Mouse (Mus musculus) forebrain, embryonic 15.5 days (tissue): ENCODE data around the gene Sbf1. TPM values are rescaled to one million over a fixed set of nuclear protein-coding genes. Genes with fewer than 3 reads are reported as not detected.
A peak's percentile ranks its signal among the peaks of the same experiment; 100 is the strongest.

Experiments used
- ATAC-seq: fragments of 200-750 bp; cut with Nextera tagmentation; replicated peaks from 2 replicates; pipeline ENCODE4 v1.8.0; 2017; ENCODE audit warnings: mild to moderate bottlenecking, moderate TSS enrichment, moderate library complexity
- H3K27ac ChIP-seq: fragments of 300-500 bp; sonication (generic); replicated peaks from 2 replicates; pipeline ENCODE4 v1.5.1; 2015; ENCODE audit warnings: mild to moderate bottlenecking, inconsistent platforms
- H3K27me3 ChIP-seq: fragments of 300-500 bp; sonication (generic); 2 replicates; pipeline ENCODE4 v1.6.1; 2015; ENCODE audit warnings: inconsistent platforms
- H3K36me3 ChIP-seq: fragments of 300-500 bp; sonication (generic); 2 replicates; pipeline ENCODE4 v1.6.1; 2015; ENCODE audit warnings: mild to moderate bottlenecking, inconsistent platforms
- H3K4me1 ChIP-seq: fragments of 300-500 bp; sonication (generic); 2 replicates; pipeline ENCODE4 v1.6.1; 2015; ENCODE audit warnings: inconsistent platforms
- H3K4me2 ChIP-seq: fragments of 300-500 bp; sonication (generic); replicated peaks from 2 replicates; pipeline ENCODE4 v1.6.1; 2015; ENCODE audit warnings: mild to moderate bottlenecking, inconsistent platforms
- H3K4me3 ChIP-seq: fragments of 300-500 bp; sonication (generic); 2 replicates; pipeline ENCODE4 v1.5.1; 2015; ENCODE audit warnings: mild to moderate bottlenecking, inconsistent platforms
- H3K9ac ChIP-seq: fragments of 300-500 bp; sonication (generic); replicated peaks from 2 replicates; pipeline ENCODE4 v1.6.1; 2015; ENCODE audit warnings: mild to moderate bottlenecking, inconsistent platforms
- H3K9me3 ChIP-seq: fragments of 300-500 bp; sonication (generic); 2 replicates; pipeline ENCODE4 v1.6.1; 2016; ENCODE audit warnings: inconsistent platforms
- WGBS: fragments of 180-500 bp; shearing (Covaris S2); methylation state at CpG from one replicate; pipeline ENCODE4 v1.1.7; 2015; ENCODE audit warnings: mixed read lengths; 5-methylcytosine and 5-hydroxymethylcytosine counted together
- polyA plus RNA-seq: library from polyadenylated mRNA; unstranded; fragments of >200 nt; fragmentation: Nextera tagmentation; extraction: Ambion mirVana; gene quantifications from 2 replicates; pipeline ENCODE4 v1.2.1, GENCODE M21; 2015

Gene Sbf1
- polyA plus RNA-seq, 1 experiment from 2014 or later, result 79.0 TPM

- Histone ChIP-seq H3K9ac (no peak overlapping the region), H3K4me3 (no peak overlapping the region), H3K4me2 (no peak overlapping the region), H3K27ac (no peak overlapping the region), H3K4me1 (no peaks in the 10 kb centered on the region), H3K27me3 (no peaks in the 10 kb centered on the region), H3K9me3 (no peaks in the 10 kb centered on the region), H3K36me3 (no peaks in the 10 kb centered on the region)
- no peak for ATAC-seq
- 33% methylated on average over 1 of the region's 1 CpGs for WGBS
Measured at GRCm38 (mm10) chr15:89341678-89342077, 26.6 kb upstream of the Sbf1 start.

DNA sequence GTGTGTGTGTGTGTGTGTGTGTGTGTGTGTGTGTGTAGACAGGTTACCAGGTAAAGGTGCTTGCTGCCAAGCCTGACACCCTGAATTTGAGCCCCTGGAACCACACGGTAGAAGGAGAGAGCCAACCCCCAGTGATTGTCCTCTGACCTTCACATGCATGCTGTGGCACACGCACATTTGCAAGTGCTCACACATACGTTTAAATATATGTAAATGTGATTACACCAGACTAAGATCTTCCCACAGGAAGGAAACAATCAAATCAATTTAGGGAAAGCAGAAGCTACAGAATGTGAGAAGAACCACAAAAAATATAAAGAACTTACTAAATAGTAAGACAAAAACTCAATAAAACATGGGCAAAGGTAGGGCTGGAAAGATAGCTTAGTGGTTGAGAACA is 25.0 kb upstream of the Sbf1 start:
- H3K36me3 ChIP-seq, result no peaks in the 10 kb centered on the region
- H3K4me2 ChIP-seq, result no peak overlapping the region
- H3K27me3 ChIP-seq, result no peaks in the 10 kb centered on the region
- H3K9me3 ChIP-seq, result no peaks in the 10 kb centered on the region
- H3K9ac ChIP-seq, result no peak overlapping the region
- H3K27ac ChIP-seq, result no peak overlapping the region
- WGBS, result 88% methylated on average over 3 of the region's 3 CpGs
- no peaks in the 10 kb centered on the region for H3K4me1 ChIP-seq
- no peak for ATAC-seq
- no peak overlapping the region for H3K4me3 ChIP-seq

DNA sequence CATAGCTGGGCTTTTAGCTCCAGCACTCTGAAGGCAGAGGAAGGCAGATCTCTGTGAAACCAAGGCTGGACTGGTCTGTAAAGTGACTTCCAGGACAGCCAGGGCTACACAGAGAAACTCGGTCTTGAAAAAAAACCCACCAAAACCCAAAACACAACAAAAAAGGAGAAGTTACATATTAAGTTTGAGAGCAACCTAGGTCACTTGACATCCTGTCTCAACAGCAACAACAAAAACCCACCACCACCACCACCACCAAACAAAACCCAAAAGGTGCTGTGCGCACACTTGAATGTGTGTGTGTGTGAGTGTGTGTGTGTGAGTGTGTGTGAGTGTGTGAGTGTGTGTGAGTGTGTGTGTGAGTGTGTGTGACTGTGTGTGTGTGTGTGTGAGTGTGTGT is 24.6 kb upstream of the Sbf1 start:
- no peak overlapping the region for H3K4me3 ChIP-seq
- no peak overlapping the region for H3K9ac ChIP-seq
- WGBS, result 94% methylated on average over 2 of the region's 2 CpGs
- ATAC-seq, result no peak
- no peak overlapping the region for H3K4me2 ChIP-seq
- H3K27me3 ChIP-seq, result no peaks in the 10 kb centered on the region
- H3K36me3 ChIP-seq, result no peaks in the 10 kb centered on the region
- no peaks in the 10 kb centered on the region for H3K9me3 ChIP-seq
- H3K4me1 ChIP-seq, result no peaks in the 10 kb centered on the region
- H3K27ac ChIP-seq, result no peak overlapping the region

DNA sequence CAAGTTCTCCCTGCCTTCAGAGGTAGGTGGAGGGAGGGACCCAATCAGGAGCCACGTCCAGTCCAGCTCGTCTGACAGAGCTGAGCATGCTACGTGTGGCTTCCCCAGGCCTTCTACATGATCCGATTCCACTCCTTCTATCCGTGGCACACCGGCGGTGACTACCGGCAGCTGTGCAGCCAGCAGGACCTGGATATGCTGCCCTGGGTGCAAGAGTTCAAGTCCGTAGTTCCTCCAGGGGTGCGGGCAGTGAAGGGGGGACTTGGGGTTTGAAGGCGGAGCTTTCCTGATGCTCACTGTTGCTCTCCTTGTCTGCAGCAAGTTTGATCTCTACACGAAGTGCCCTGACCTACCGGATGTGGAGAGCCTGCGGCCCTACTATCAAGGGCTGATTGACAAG is 21.3 kb upstream of the Sbf1 start:
- H3K9ac ChIP-seq, result no peak overlapping the region
- no peak for ATAC-seq
- H3K4me2 ChIP-seq, result no peak overlapping the region
- H3K27me3 ChIP-seq, result no peaks in the 10 kb centered on the region
- H3K36me3 ChIP-seq, result no peaks in the 10 kb centered on the region
- no peak overlapping the region for H3K4me3 ChIP-seq
- 88% methylated on average over 14 of the region's 14 CpGs for WGBS
- H3K4me1 ChIP-seq, result no peaks in the 10 kb centered on the region
- H3K9me3 ChIP-seq, result no peaks in the 10 kb centered on the region
- H3K27ac ChIP-seq, result no peak overlapping the region

DNA sequence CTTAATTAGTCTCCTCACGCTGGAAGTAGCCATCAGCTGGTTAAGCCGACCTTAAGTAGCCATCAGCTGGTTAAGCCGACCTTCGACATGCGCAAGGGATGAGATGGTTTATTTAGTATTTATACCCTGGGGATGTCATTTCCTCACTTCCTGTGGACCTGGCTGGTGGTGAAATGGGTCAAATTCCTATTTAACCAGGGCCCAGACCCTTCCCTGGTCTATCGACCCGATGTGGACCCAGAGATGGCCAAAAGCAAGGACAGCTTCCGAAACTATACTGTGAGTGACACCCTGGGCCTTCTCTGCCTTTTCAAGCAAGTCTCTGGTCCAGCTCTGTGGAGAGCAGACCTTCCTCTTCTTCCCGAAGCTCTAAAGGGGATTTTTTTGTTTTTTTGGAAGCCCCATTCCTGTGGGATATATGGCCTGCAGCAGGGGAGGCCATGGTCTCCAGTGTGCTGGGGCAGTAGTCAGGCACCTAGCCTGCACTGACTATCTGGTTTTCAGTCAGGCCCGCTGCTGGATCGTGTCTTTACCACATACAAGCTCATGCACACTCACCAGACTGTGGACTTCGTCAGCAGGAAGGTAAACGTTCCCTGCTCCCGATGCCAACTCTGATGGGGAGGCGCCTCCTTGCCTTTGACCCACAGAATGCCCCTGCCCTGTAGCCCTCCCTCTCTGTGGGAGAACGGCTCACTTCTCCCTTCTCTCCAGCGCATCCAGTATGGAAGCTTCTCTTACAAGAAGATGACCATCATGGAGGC is 19.8 kb upstream of the Sbf1 start:
- no peaks in the 10 kb centered on the region for H3K9me3 ChIP-seq
- 87% methylated on average over 17 of the region's 17 CpGs for WGBS
- no peak overlapping the region for H3K4me3 ChIP-seq
- H3K4me1 ChIP-seq, result no peaks in the 10 kb centered on the region
- ATAC-seq, result no peak
- H3K36me3 ChIP-seq, result no peaks in the 10 kb centered on the region
- H3K9ac ChIP-seq, result no peak overlapping the region
- no peaks in the 10 kb centered on the region for H3K27me3 ChIP-seq
- no peak overlapping the region for H3K27ac ChIP-seq
- H3K4me2 ChIP-seq, result no peak overlapping the region

DNA sequence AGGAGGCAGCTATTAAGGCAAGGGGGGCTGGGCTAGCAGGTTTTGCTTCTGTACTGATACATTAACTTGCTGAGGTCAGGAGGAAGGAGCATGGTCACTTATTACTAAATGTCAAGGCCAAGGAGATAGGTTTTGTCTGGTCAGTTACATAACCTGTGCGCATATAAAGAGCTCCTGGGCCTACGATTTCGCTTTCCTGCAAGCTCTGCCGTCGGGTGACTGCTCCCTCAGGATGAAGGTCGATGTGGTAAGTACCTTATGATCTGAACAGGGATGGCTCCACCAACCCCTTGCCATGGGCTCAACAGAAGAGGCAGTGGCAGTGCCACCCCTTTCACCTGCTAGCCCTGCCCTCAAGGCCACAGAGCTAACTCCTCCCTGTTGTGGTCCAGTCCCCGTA is 19.2 kb upstream of the Sbf1 start, which contains the start of gene Miox:
Gene Miox (plus strand): TSS at position 128 of the 400 bp plus-strand sequence.
- Histone ChIP-seq H3K4me2 (no peak within 1 kb of the TSS), H3K4me3 (no peak within 1 kb of the TSS), H3K27ac (no peak within 1 kb of the TSS), H3K4me1 (no peaks in the 10 kb centered on the region), H3K9me3 (no peaks in the 10 kb centered on the region), H3K27me3 (no peaks in the 10 kb centered on the region), H3K36me3 (no peaks in the 10 kb centered on the region), H3K9ac (no peak within 1 kb of the TSS)
- 94% methylated on average over 7 of the region's 7 CpGs for WGBS
- no peak for ATAC-seq

- 60% methylated on average over 5 of the region's 5 CpGs for WGBS
- no peak overlapping the region for H3K4me3 ChIP-seq
- H3K27ac ChIP-seq, result no peak overlapping the region
- H3K36me3 ChIP-seq, result no peaks in the 10 kb centered on the region
- H3K27me3 ChIP-seq, result peaks cover 6% of the 10 kb centered on the region; the same call in 1 of the 2 replicates
- no peak for ATAC-seq
- no peak overlapping the region for H3K4me2 ChIP-seq
- no peak overlapping the region for H3K9ac ChIP-seq
- no peaks in the 10 kb centered on the region for H3K4me1 ChIP-seq
- no peaks in the 10 kb centered on the region for H3K9me3 ChIP-seq
Measured at GRCm38 (mm10) chr15:89326441-89326840, 11.3 kb upstream of the Sbf1 start.

GRCm38 (mm10) chr15:89323656-89324055 is 8.5 kb upstream of the Sbf1 start:
- no peaks in the 10 kb centered on the region for H3K36me3 ChIP-seq
- no peak for ATAC-seq
- 87% methylated on average over 4 of the region's 4 CpGs for WGBS

DNA sequence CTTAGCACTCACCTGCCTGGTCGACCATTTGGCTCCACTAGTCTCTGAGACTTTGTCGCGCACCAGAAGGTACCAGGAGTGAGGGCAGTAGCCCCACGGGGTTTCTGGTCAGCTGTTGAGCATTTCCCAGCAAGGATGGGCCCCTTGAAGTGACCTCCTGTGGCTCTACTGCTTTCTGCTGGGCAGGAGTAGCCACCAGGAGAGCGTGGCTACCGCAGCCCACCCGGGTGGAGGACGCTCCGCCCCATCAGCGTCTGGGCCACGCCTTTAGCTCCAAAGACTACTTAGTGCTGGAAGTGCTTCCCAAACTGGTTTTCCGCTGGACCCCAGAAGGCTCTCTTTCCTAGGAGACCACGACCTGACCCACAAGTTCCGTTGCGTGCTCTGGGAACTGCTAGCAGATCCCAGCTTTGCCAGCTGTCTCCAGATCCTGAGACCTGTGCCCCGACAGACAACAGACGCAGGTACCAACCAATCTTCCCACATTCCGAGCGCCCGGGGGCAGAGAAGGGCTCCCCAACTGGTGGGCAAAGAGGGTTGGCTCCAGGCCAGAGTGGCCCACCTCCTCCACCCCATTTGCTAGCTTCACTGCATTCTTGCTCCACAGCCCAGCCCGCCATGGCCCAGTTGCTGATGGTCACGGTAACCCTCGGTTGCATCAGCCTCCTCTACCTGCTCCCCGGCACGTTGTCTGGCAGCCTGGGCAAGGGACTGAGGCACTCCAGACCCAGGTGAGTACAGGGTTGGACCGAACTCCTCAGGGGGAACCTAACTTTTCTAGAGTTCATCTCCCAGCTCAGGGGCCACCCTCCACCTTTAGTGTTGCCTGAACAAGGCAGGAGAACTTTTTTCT is 7.8 kb upstream of the Sbf1 start, which contains the start of gene Adm2:
Gene Adm2 (plus strand): TSS at position 51 of the 853 bp plus-strand sequence.
- Histone ChIP-seq H3K36me3 (no peaks in the 10 kb centered on the region), H3K4me2 (0 out of 2 replicates have a peak within 1 kb of the TSS, but pooled peaks have one; percentile 16), H3K27me3 (peaks cover 6% of the 10 kb centered on the region; the same call in 1 of the 2 replicates), H3K9ac (no peak within 1 kb of the TSS), H3K4me1 (no peaks in the 10 kb centered on the region), H3K9me3 (no peaks in the 10 kb centered on the region), H3K27ac (no peak within 1 kb of the TSS), H3K4me3 (no peak within 1 kb of the TSS)
- 10% methylated on average over 26 of the region's 26 CpGs for WGBS
- no peak for ATAC-seq

More at GRCm38 (mm10) chr15:89323656-89324055, 8.5 kb upstream of the Sbf1 start:
- peaks cover 6% of the 10 kb centered on the region; the same call in 1 of the 2 replicates for H3K27me3 ChIP-seq
- no peak overlapping the region for H3K4me3 ChIP-seq
- no peak overlapping the region for H3K27ac ChIP-seq
- H3K9me3 ChIP-seq, result no peaks in the 10 kb centered on the region
- no peaks in the 10 kb centered on the region for H3K4me1 ChIP-seq
- no peak overlapping the region for H3K4me2 ChIP-seq
- H3K9ac ChIP-seq, result no peak overlapping the region

DNA sequence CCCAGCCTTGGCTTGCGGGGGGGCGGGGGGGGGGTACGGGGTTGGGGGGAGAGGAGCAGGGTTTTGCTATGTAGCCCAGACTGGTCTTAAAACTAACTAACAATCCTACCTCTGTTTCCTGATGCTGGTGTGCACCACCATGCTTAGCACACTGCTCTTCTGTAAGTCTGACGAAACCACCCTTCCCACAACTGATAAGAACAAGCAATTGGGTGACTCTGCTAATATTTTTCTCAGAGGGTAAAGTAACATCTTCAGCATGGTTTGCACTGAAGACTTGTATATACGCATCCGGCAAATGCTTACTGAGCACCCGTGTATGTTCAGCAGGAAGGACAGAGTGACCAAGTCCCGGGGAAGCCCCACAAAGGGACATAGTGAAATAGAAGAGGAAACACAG is 6.2 kb upstream of the Sbf1 start:
- Histone ChIP-seq H3K27ac (no peak overlapping the region), H3K9ac (no peak overlapping the region), H3K4me1 (no peaks in the 10 kb centered on the region), H3K27me3 (peaks cover 6% of the 10 kb centered on the region; the same call in 1 of the 2 replicates), H3K4me2 (no peak overlapping the region), H3K36me3 (no peaks in the 10 kb centered on the region), H3K9me3 (no peaks in the 10 kb centered on the region), H3K4me3 (no peak overlapping the region)
- WGBS, result 75% methylated on average over 8 of the region's 8 CpGs
- no peak for ATAC-seq

DNA sequence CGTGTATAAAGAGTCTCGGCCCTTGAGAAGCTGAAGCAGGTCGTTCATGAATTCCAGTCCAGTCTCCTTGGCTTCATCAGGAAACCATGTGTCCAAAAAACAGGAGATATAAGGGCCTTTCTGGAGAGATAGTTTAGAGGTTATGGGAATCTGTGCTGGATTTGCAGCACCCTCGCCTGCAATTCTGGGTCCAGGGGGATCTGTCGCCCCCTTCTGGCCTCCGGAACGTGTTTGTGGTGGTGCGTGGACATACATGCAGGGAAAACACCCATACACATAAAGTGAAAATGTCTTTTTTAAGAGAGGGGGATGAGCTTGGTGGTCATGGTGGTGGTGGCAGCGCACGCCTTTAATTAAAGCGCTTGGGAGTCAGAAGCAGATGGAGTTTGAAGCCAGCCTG is 1.0 kb upstream of the Sbf1 start:
- Histone ChIP-seq H3K4me1 (peaks cover 32% of the 10 kb centered on the region), H3K4me3 (no peak overlapping the region), H3K4me2 (no peak overlapping the region), H3K36me3 (no peaks in the 10 kb centered on the region), H3K27me3 (no peaks in the 10 kb centered on the region), H3K9me3 (no peaks in the 10 kb centered on the region), H3K9ac (no peak overlapping the region), H3K27ac (no peak overlapping the region)
- ATAC-seq, result no peak
- WGBS, result 64% methylated on average over 11 of the region's 11 CpGs

GRCm38 (mm10) chr15:89314511-89315189 is 461 bp downstream of the Sbf1 start:
- peak; percentile 63 for ATAC-seq
- under 1% methylated on average over 58 of the region's 58 CpGs for WGBS
- H3K27me3 ChIP-seq, result no peaks in the 10 kb centered on the region
- H3K9ac ChIP-seq, result peak overlapping the region; percentile 80
- H3K4me2 ChIP-seq, result peak overlapping the region; percentile 85
- peak overlapping the region; percentile 42; the same call in 1 of the 2 replicates for H3K27ac ChIP-seq
- H3K36me3 ChIP-seq, result no peaks in the 10 kb centered on the region
- peak overlapping the region; percentile 78 for H3K4me3 ChIP-seq
- peaks cover 47% of the 10 kb centered on the region for H3K4me1 ChIP-seq
- no peaks in the 10 kb centered on the region for H3K9me3 ChIP-seq
